Mouse (Mus musculus) cortical plate, adult 2 months (tissue): Measurements from ENCODE around the gene Armc7.

Source experiments
- CTCF ChIP-seq: fragments of 200-500 bp; IDR thresholded peaks from 2 replicates; pipeline ENCODE4 v1.5.1; 2011; ENCODE audit warnings: mild to moderate bottlenecking, control low read depth, low read length; ENCODE audit not compliant: insufficient read depth; ENCODE audit errors: extremely low read depth
- POLR2A ChIP-seq: fragments of 200-500 bp; IDR thresholded peaks from 2 replicates; pipeline ENCODE4 v1.6.1; 2011; ENCODE audit warnings: mild to moderate bottlenecking, low read length, control low read depth; ENCODE audit not compliant: insufficient read depth; ENCODE audit errors: extremely low read depth

GRCm38 (mm10) chr11:115481553-115482259, 6.2 kb downstream of the Armc7 start:
- TF ChIP-seq POLR2A (no peak), CTCF (no peak)
